Mouse (Mus musculus) layer of hippocampus, adult 2 months (tissue): ENCODE measurements around the gene Gm21060. TPM values are rescaled to one million over a fixed set of nuclear protein-coding genes. Genes with fewer than 3 reads are reported as not detected.
"Not testable (repeated sequence)": the region's sequence is repeated elsewhere in the genome, so short reads cannot be mapped to it uniquely, and the experiment has no call there.

Experiments used
- DNase-seq, 2 experiments: peaks; one replicate each; pipeline ENCODE4 v3.0.0; 2022; ENCODE audit warnings: low spot score in 2 of 2
- H3K27ac ChIP-seq: fragments of 200-600 bp; 2 replicates; pipeline ENCODE4 v1.8.1; 2022
- H3K4me3 ChIP-seq: fragments of 200-600 bp; 2 replicates; pipeline ENCODE4 v1.8.1; 2022; ENCODE audit warnings: mild to moderate bottlenecking
- CTCF ChIP-seq: fragments of 200-600 bp; conservative IDR thresholded peaks from 2 replicates; pipeline ENCODE4 v1.8.1; 2022; ENCODE audit warnings: antibody characterized with exemption, mild to moderate bottlenecking, moderate library complexity
- long read RNA-seq, 2 experiments: library from polyadenylated mRNA; stranded (forward); transcript quantifications; one replicate each; pipeline ENCODE4 v2.0.0; 2021; ENCODE audit warnings: borderline mapping rate in 2 of 2
- total RNA-seq, 2 experiments: library from RNA; stranded (reverse); gene quantifications; 2 replicates each; pipeline ENCODE4 v1.2.3; 2021

The Gm21060 gene
- not detected for total RNA-seq
- long read RNA-seq, experiment 1, result 0 reads
- long read RNA-seq, experiment 2, result 0 reads

GRCm38 (mm10) chr19:61296969-61297368, at the start of gene Gm21060:
Gene Gm21060, minus strand, starts transcription at chr19:61297069.
- DNase-seq, result no peak
- H3K27ac ChIP-seq, result no peak within 1 kb of the TSS
- H3K4me3 ChIP-seq, result no peak within 1 kb of the TSS
- no peak for TF ChIP-seq CTCF

- H3K27ac ChIP-seq, DNase-seq, H3K4me3 ChIP-seq: not testable (repeated sequence)
These were observed 24.0 kb upstream of the Gm21060 start for GRCm38 (mm10) chr19:61320844-61321243.

GRCm38 (mm10) chr19:61313185-61313584, 16.3 kb upstream of the Gm21060 start:
- not testable (repeated sequence) for H3K27ac ChIP-seq, DNase-seq, H3K4me3 ChIP-seq

- H3K4me3 ChIP-seq, DNase-seq, H3K27ac ChIP-seq: not testable (repeated sequence)
These were observed 15.5 kb upstream of the Gm21060 start for GRCm38 (mm10) chr19:61312400-61312799.

GRCm38 (mm10) chr19:61308083-61308482, 11.2 kb upstream of the Gm21060 start:
- H3K27ac ChIP-seq, H3K4me3 ChIP-seq, DNase-seq: not testable (repeated sequence)

GRCm38 (mm10) chr19:61285033-61285432, 11.8 kb downstream of the Gm21060 start:
- H3K4me3 ChIP-seq, DNase-seq, H3K27ac ChIP-seq: not testable (repeated sequence)

GRCm38 (mm10) chr19:61283581-61283980, 13.3 kb downstream of the Gm21060 start:
- H3K27ac ChIP-seq, result no peak overlapping the region
- TF ChIP-seq CTCF, result no peak
- H3K4me3 ChIP-seq, result no peak overlapping the region
- no peak for DNase-seq

GRCm38 (mm10) chr19:61275446-61275845, 21.4 kb downstream of the Gm21060 start:
- no peak for DNase-seq
- H3K27ac ChIP-seq, result no peak overlapping the region
- no peak overlapping the region for H3K4me3 ChIP-seq
- no peak for TF ChIP-seq CTCF

GRCm38 (mm10) chr19:61269141-61269540, 27.7 kb downstream of the Gm21060 start:
- not testable (repeated sequence) for DNase-seq, H3K4me3 ChIP-seq, H3K27ac ChIP-seq

GRCm38 (mm10) chr19:61267141-61267540, 29.7 kb downstream of the Gm21060 start:
- DNase-seq, result no peak
- Histone ChIP-seq H3K4me3 (no peak overlapping the region), H3K27ac (no peak overlapping the region)
- no peak for TF ChIP-seq CTCF

GRCm38 (mm10) chr19:61266651-61267050, 30.2 kb downstream of the Gm21060 start:
- peak in 1 of 2 experiments; percentile 15 for DNase-seq
- no peak overlapping the region for H3K4me3 ChIP-seq

GRCm38 (mm10) chr19:61266246-61266615, 30.6 kb downstream of the Gm21060 start:
- DNase-seq, result peak in 1 of 2 experiments; percentile 23
- Histone ChIP-seq H3K4me3 (no peak overlapping the region), H3K27ac (no peak overlapping the region)
- TF ChIP-seq CTCF, result no peak

More at GRCm38 (mm10) chr19:61266651-61267050, 30.2 kb downstream of the Gm21060 start:
- TF ChIP-seq CTCF, result no peak
- no peak overlapping the region for H3K27ac ChIP-seq

GRCm38 (mm10) chr19:61265349-61266245, 31.3 kb downstream of the Gm21060 start:
- Histone ChIP-seq H3K27ac (no peak overlapping the region), H3K4me3 (no peak overlapping the region)
- peak; percentile 41 to 69 for DNase-seq
- TF ChIP-seq CTCF, result peak; percentile 70

GRCm38 (mm10) chr19:61264933-61265332, 31.9 kb downstream of the Gm21060 start:
- no peak for DNase-seq
- TF ChIP-seq CTCF, result no peak
- no peak overlapping the region for H3K27ac ChIP-seq

More at GRCm38 (mm10) chr19:61264933-61265332, 31.9 kb downstream of the Gm21060 start:
- no peak overlapping the region for H3K4me3 ChIP-seq
